Mouse (Mus musculus) gastrocnemius, postnatal 25 days (tissue): ENCODE data around the gene Pkn1. TPM values are rescaled to one million over a fixed set of nuclear protein-coding genes. Genes with fewer than 3 reads are reported as not detected.

Experiments
- DNase-seq: peaks from one replicate; pipeline ENCODE4 v3.0.0; 2022
- total RNA-seq, 2 experiments: library from RNA; stranded (reverse); gene quantifications; 1 replicate in 1 of 2; 2 replicates in 1 of 2; pipeline ENCODE4 v1.2.3; 2021

The Pkn1 gene
- total RNA-seq, 2 experiments from 2014 or later = 34.4 to 47.5 TPM

- peak; percentile 71 for DNase-seq
Observed at GRCm38 (mm10) chr8:83724697-83725482, 25.9 kb upstream of the Pkn1 start.

- no peak for DNase-seq
Observed at GRCm38 (mm10) chr8:83723447-83724083, 24.6 kb upstream of the Pkn1 start.

- DNase-seq = no peak
Observed at GRCm38 (mm10) chr8:83722631-83723030, 23.7 kb upstream of the Pkn1 start.

- peak; percentile 63 for DNase-seq
Observed at GRCm38 (mm10) chr8:83721405-83722025, 22.5 kb upstream of the Pkn1 start.

- no peak for DNase-seq
Observed at GRCm38 (mm10) chr8:83719693-83720092, 20.7 kb upstream of the Pkn1 start.

GRCm38 (mm10) chr8:83719048-83719447, 20.1 kb upstream of the Pkn1 start:
- no peak for DNase-seq

- no peak for DNase-seq
Observed at GRCm38 (mm10) chr8:83716563-83716962, 17.6 kb upstream of the Pkn1 start.

- no peak for DNase-seq
Observed at GRCm38 (mm10) chr8:83715771-83716170, 16.8 kb upstream of the Pkn1 start.

- peak; percentile 96 for DNase-seq
Observed at GRCm38 (mm10) chr8:83715031-83715690, 16.2 kb upstream of the Pkn1 start, which contains the start of gene Ddx39. TSS of gene Ddx39 (plus strand) at chr8:83715177.

GRCm38 (mm10) chr8:83714676-83715030, 15.7 kb upstream of the Pkn1 start:
- DNase-seq = no peak

- no peak for DNase-seq
Observed at GRCm38 (mm10) chr8:83707554-83707953, 8.6 kb upstream of the Pkn1 start.

GRCm38 (mm10) chr8:83706411-83706810, 7.4 kb upstream of the Pkn1 start:
- DNase-seq = no peak

- DNase-seq = no peak
Observed at GRCm38 (mm10) chr8:83703426-83703825, 4.4 kb upstream of the Pkn1 start.

GRCm38 (mm10) chr8:83700423-83701085, 1.6 kb upstream of the Pkn1 start:
- no peak for DNase-seq

- DNase-seq = no peak
Observed at GRCm38 (mm10) chr8:83699566-83699965, 587 bp upstream of the Pkn1 start.

- peak; percentile 57 for DNase-seq
Observed at GRCm38 (mm10) chr8:83698291-83698660, 703 bp downstream of the Pkn1 start.

- DNase-seq = peak; percentile 74
Observed at GRCm38 (mm10) chr8:83697374-83698220, 1.4 kb downstream of the Pkn1 start.

GRCm38 (mm10) chr8:83695351-83696106, 3.5 kb downstream of the Pkn1 start:
- DNase-seq = peak; percentile 30

GRCm38 (mm10) chr8:83694369-83695160, 4.4 kb downstream of the Pkn1 start:
- DNase-seq = no peak
